Mouse (Mus musculus): ENCODE measurements around the gene Tmem179b.

- TF ChIP-seq TAL1 (IDR thresholded peaks at IDR 0.05; ENCODE audit: low read length) (no peak), GATA1 (IDR thresholded peaks at IDR 0.05; ENCODE audit: low read length) (no peak)
Measured at GRCm38 (mm10) chr19:8818301-8818798, 44.1 kb upstream of the Tmem179b start.

Measured in erythroblast, embryonic 14.5 days (primary cell).